Mouse (Mus musculus): ENCODE data around the gene Gjd3. TPM values are rescaled to one million over a fixed set of nuclear protein-coding genes. Genes with fewer than 3 reads are reported as not detected.

The Gjd3 gene
- polyA plus RNA-seq, 1 experiment from 2014 or later = 2.2 TPM

GRCm38 (mm10) chr11:98985542-98985941, 2.7 kb upstream of the Gjd3 start:
- Histone ChIP-seq H3K4me2 (ENCODE audit: low read depth, low read length) (no peak overlapping the region), H3K9me3 (ENCODE audit: control insufficient read depth, low read length) (no peaks in the 10 kb centered on the region), H3K4me1 (ENCODE audit: control insufficient read depth, insufficient read depth, low read length) (peaks cover 8% of the 10 kb centered on the region; the same call in 1 of the 2 replicates), H3K4me3 (ENCODE audit: low read depth, low read length) (no peak overlapping the region), H3K36me3 (ENCODE audit: control insufficient read depth, insufficient read depth, low read length) (no peaks in the 10 kb centered on the region), H3K27me3 (ENCODE audit: control insufficient read depth, insufficient read depth, low read length) (no peaks in the 10 kb centered on the region), H3K9ac (replicated peaks; ENCODE audit: low read depth, low read length) (no peak overlapping the region), H3K27ac (ENCODE audit: low read depth, low read length) (no peak overlapping the region)
- 95% methylated on average over 7 of the region's 7 CpGs for WGBS
- ATAC-seq (ENCODE audit: low read depth) = no peak

GRCm38 (mm10) chr11:98983551-98983950, 735 bp upstream of the Gjd3 start:
- no peak for ATAC-seq (ENCODE audit: low read depth)
- 41% methylated on average over 8 of the region's 8 CpGs for WGBS
- Histone ChIP-seq H3K27ac (ENCODE audit: low read depth, low read length) (no peak overlapping the region), H3K9me3 (ENCODE audit: control insufficient read depth, low read length) (no peaks in the 10 kb centered on the region), H3K27me3 (ENCODE audit: control insufficient read depth, insufficient read depth, low read length) (no peaks in the 10 kb centered on the region), H3K4me2 (ENCODE audit: low read depth, low read length) (peak overlapping the region; percentile 79), H3K36me3 (ENCODE audit: control insufficient read depth, insufficient read depth, low read length) (no peaks in the 10 kb centered on the region), H3K9ac (replicated peaks; ENCODE audit: low read depth, low read length) (no peak overlapping the region; the same call in 1 of the 2 replicates), H3K4me1 (ENCODE audit: control insufficient read depth, insufficient read depth, low read length) (peaks cover 10% of the 10 kb centered on the region; the same call in 1 of the 2 replicates), H3K4me3 (ENCODE audit: low read depth, low read length) (0 out of 2 replicates have a peak overlapping the region, but pooled peaks have one; percentile 64)

DNA sequence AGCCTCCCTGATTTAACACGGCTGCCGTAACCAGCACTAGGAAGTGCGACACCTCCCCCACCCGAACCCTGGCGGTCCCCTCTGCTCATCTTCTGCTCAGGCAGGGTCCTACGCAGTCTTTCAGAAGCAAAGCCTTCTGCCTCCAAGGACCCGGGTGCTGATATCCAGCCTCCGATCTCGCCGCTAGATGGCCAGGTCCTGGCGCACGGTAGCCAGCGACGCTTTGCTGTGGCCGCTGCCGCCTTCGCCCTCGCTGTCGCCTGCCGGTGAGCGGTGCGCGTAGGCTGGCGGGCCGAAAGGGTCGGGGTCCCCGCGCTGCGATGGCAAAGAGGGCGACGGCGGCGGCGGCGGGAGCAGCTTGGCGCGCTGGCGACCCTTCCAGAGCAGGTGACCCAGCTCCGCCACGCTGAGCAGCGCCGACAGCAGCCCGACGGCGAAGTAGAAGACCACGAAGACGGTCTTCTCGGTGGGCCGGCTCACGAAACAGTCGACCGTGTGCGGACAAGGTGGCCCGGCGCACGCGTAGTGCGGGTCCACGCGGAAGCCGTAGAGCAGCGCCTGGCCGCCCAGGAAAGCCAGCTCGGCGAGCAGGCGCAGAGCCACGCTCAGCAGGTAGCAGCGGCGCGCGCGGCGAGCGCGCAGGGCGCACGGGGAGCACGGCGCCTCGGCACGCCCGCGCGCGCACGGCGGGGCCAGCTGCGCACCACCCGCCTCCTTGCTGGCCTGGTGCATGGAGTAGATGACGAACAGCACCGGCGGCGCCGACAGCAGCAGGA, 631 bp downstream of the Gjd3 start:
- Histone ChIP-seq H3K27me3 (ENCODE audit: control insufficient read depth, insufficient read depth, low read length) (no peaks in the 10 kb centered on the region), H3K4me1 (ENCODE audit: control insufficient read depth, insufficient read depth, low read length) (peaks cover 10% of the 10 kb centered on the region; the same call in 1 of the 2 replicates), H3K4me3 (ENCODE audit: low read depth, low read length) (peak overlapping the region; percentile 64), H3K27ac (ENCODE audit: low read depth, low read length) (peak overlapping the region; percentile 94), H3K4me2 (ENCODE audit: low read depth, low read length) (peak overlapping the region; percentile 79), H3K9ac (replicated peaks; ENCODE audit: low read depth, low read length) (peak overlapping the region; percentile 86), H3K9me3 (ENCODE audit: control insufficient read depth, low read length) (no peaks in the 10 kb centered on the region), H3K36me3 (ENCODE audit: control insufficient read depth, insufficient read depth, low read length) (no peaks in the 10 kb centered on the region)
- ATAC-seq (ENCODE audit: low read depth) = peak; percentile 80
- under 1% methylated on average over 94 of the region's 94 CpGs for WGBS

DNA sequence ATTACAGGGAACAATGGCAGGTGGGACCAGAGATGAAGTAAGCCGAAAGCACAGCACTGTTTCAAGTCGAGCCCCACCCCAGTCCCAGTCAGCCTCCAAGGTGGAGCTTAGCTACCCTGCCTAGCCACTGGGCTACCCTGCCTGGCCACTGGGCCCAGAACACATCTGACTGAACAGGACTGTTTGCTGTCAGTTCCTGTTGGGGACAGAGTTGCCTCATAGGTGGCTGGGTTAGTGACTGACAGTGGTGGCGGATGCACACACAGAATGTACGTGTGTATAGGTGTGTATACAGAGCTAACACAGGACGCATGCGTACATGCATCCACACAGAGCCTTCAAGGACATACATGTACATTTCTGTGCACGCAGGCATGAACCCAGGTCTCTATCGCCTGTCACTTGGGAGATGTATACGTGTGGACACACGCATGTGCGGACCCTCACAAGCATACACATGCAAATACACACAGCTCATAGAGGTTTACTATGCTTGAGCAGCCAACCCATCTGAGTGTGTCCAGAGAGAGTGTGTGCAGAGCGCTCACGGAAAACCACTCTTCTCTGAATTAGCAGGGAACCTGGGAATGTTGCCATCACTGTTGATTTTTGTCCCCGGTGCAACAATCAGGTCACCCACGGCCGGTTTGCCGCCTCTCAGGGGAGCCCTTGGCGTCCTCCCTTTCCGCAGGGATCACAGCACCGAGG, 1.4 kb downstream of the Gjd3 start:
- Histone ChIP-seq H3K4me1 (ENCODE audit: control insufficient read depth, insufficient read depth, low read length) (peaks cover 10% of the 10 kb centered on the region; the same call in 1 of the 2 replicates), H3K27me3 (ENCODE audit: control insufficient read depth, insufficient read depth, low read length) (no peaks in the 10 kb centered on the region), H3K36me3 (ENCODE audit: control insufficient read depth, insufficient read depth, low read length) (no peaks in the 10 kb centered on the region), H3K27ac (ENCODE audit: low read depth, low read length) (peak overlapping the region; percentile 94), H3K4me2 (ENCODE audit: low read depth, low read length) (peak overlapping the region; percentile 79), H3K4me3 (ENCODE audit: low read depth, low read length) (peak overlapping the region; percentile 64), H3K9ac (replicated peaks; ENCODE audit: low read depth, low read length) (peak overlapping the region; percentile 86), H3K9me3 (ENCODE audit: control insufficient read depth, low read length) (no peaks in the 10 kb centered on the region)
- ATAC-seq (ENCODE audit: low read depth) = peak; percentile 13
- WGBS = 28% methylated on average over 20 of the region's 20 CpGs

GRCm38 (mm10) chr11:98979356-98979755, 3.5 kb downstream of the Gjd3 start:
- 86% methylated on average over 4 of the region's 5 CpGs for WGBS
- Histone ChIP-seq H3K4me3 (ENCODE audit: low read depth, low read length) (no peak overlapping the region), H3K9ac (replicated peaks; ENCODE audit: low read depth, low read length) (no peak overlapping the region), H3K4me2 (ENCODE audit: low read depth, low read length) (no peak overlapping the region), H3K4me1 (ENCODE audit: control insufficient read depth, insufficient read depth, low read length) (peaks cover 10% of the 10 kb centered on the region; the same call in 1 of the 2 replicates), H3K9me3 (ENCODE audit: control insufficient read depth, low read length) (no peaks in the 10 kb centered on the region), H3K27ac (ENCODE audit: low read depth, low read length) (no peak overlapping the region), H3K36me3 (ENCODE audit: control insufficient read depth, insufficient read depth, low read length) (no peaks in the 10 kb centered on the region), H3K27me3 (ENCODE audit: control insufficient read depth, insufficient read depth, low read length) (no peaks in the 10 kb centered on the region)
- ATAC-seq (ENCODE audit: low read depth) = no peak

- Histone ChIP-seq H3K4me1 (ENCODE audit: control insufficient read depth, insufficient read depth, low read length) (peaks cover 10% of the 10 kb centered on the region; the same call in 1 of the 2 replicates), H3K27me3 (ENCODE audit: control insufficient read depth, insufficient read depth, low read length) (no peaks in the 10 kb centered on the region), H3K9me3 (ENCODE audit: control insufficient read depth, low read length) (no peaks in the 10 kb centered on the region), H3K27ac (ENCODE audit: low read depth, low read length) (peak overlapping the region; percentile 16; the same call in 1 of the 2 replicates), H3K4me3 (ENCODE audit: low read depth, low read length) (no peak overlapping the region), H3K36me3 (ENCODE audit: control insufficient read depth, insufficient read depth, low read length) (peaks cover 2% of the 10 kb centered on the region; the same call in 1 of the 2 replicates), H3K4me2 (ENCODE audit: low read depth, low read length) (no peak overlapping the region), H3K9ac (replicated peaks; ENCODE audit: low read depth, low read length) (no peak overlapping the region)
- no peak for ATAC-seq (ENCODE audit: low read depth)
- WGBS = 31% methylated on average over 15 of the region's 15 CpGs
These were observed 4.2 kb downstream of the Gjd3 start for GRCm38 (mm10) chr11:98978526-98979148.

DNA sequence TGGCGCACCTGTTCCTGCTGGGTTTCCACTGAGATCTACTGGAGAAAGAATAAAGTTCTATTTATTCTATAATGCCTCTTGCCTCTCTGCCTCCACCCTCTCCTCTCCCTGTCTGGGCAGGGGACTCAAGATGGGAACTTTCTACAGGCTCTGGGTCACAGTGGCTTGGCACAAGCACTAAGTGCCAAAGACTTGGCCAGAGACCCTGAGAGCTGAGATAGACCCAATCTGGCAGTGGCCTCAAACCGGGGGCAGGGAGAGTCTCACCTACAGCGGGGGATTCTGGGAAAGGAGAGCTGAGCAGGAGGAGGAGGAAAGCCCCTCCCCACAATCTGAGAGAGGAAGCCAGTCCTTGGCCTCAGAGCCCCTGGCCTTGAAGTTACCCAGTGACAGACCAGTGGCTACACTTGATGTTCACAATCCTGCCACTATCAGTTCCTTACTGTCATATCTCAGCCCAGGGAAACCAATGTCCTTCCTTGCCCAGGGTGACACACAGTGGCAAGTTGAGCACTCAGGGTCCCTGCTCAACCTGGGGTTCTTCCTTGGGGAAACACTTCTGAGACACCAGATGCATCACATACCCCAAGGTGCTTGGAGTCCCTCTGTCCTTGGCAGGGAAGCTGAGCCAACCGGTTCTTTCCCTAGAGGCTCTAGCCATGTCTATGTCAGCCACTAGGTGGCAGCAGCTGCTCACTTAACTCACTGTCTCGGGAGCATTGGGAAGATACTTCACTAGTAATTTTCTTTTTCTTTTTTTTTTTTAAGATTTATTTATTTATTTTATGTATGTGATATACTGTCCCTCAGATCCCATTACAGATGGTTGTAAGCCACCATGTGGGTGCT, 7.7 kb downstream of the Gjd3 start:
- ATAC-seq (ENCODE audit: low read depth) = no peak
- WGBS = 46% methylated on average over 5 of the region's 5 CpGs

GRCm38 (mm10) chr11:98974213-98974612, 8.6 kb downstream of the Gjd3 start:
- no peak overlapping the region for H3K4me2 ChIP-seq (ENCODE audit: low read depth, low read length)
- H3K36me3 ChIP-seq (ENCODE audit: control insufficient read depth, insufficient read depth, low read length) = peaks cover 13% of the 10 kb centered on the region
- no peak overlapping the region for H3K4me3 ChIP-seq (ENCODE audit: low read depth, low read length)
- H3K9me3 ChIP-seq (ENCODE audit: control insufficient read depth, low read length) = no peaks in the 10 kb centered on the region
- no peak overlapping the region for H3K9ac ChIP-seq (replicated peaks; ENCODE audit: low read depth, low read length)
- WGBS = 75% methylated on average over 6 of the region's 6 CpGs
- H3K4me1 ChIP-seq (ENCODE audit: control insufficient read depth, insufficient read depth, low read length) = peaks cover 26% of the 10 kb centered on the region
- no peak overlapping the region for H3K27ac ChIP-seq (ENCODE audit: low read depth, low read length)
- no peak for ATAC-seq (ENCODE audit: low read depth)
- H3K27me3 ChIP-seq (ENCODE audit: control insufficient read depth, insufficient read depth, low read length) = no peaks in the 10 kb centered on the region

More for the DNA sequence above, 7.7 kb downstream of the Gjd3 start:
- no peak overlapping the region for H3K4me2 ChIP-seq (ENCODE audit: low read depth, low read length)
- no peak overlapping the region for H3K4me3 ChIP-seq (ENCODE audit: low read depth, low read length)
- H3K9ac ChIP-seq (replicated peaks; ENCODE audit: low read depth, low read length) = no peak overlapping the region
- no peaks in the 10 kb centered on the region for H3K27me3 ChIP-seq (ENCODE audit: control insufficient read depth, insufficient read depth, low read length)
- peaks cover 18% of the 10 kb centered on the region for H3K4me1 ChIP-seq (ENCODE audit: control insufficient read depth, insufficient read depth, low read length)
- no peak overlapping the region; the same call in 1 of the 2 replicates for H3K27ac ChIP-seq (ENCODE audit: low read depth, low read length)
- H3K9me3 ChIP-seq (ENCODE audit: control insufficient read depth, low read length) = no peaks in the 10 kb centered on the region
- H3K36me3 ChIP-seq (ENCODE audit: control insufficient read depth, insufficient read depth, low read length) = peaks cover 13% of the 10 kb centered on the region

All from neural tube, embryonic 14.5 days (tissue).